Mouse (Mus musculus) ES-Bruce4 (cell line): ENCODE measurements around the gene Pakap. TPM values are rescaled to one million over a fixed set of nuclear protein-coding genes. Genes with fewer than 3 reads are reported as not detected.

Source experiments
- H3K27ac ChIP-seq: 2 replicates; pipeline ENCODE4 v1.5.1; 2012; ENCODE audit warnings: low read length, inconsistent platforms; ENCODE audit not compliant: insufficient read depth
- H3K27me3 ChIP-seq: 2 replicates; pipeline ENCODE4 v1.6.1; 2012; ENCODE audit warnings: mild to moderate bottlenecking, low read length, inconsistent platforms; ENCODE audit not compliant: control insufficient read depth, poor library complexity, insufficient read depth, severe bottlenecking
- H3K36me3 ChIP-seq: 2 replicates; pipeline ENCODE4 v1.6.1; 2012; ENCODE audit warnings: inconsistent platforms, mild to moderate bottlenecking, low read length, moderate library complexity; ENCODE audit not compliant: control insufficient read depth, poor library complexity, insufficient read depth, severe bottlenecking
- H3K4me1 ChIP-seq: one replicate; pipeline ENCODE4 v1.8.1; 2011; ENCODE audit warnings: low read length; ENCODE audit not compliant: control insufficient read depth, insufficient read depth
- H3K4me3 ChIP-seq: 2 replicates; pipeline ENCODE4 v1.5.1; 2011; ENCODE audit warnings: low read depth, mild to moderate bottlenecking, low read length
- H3K9ac ChIP-seq: 2 replicates; pipeline ENCODE4 v1.6.1; 2012; ENCODE audit warnings: low read depth, mild to moderate bottlenecking, inconsistent platforms; ENCODE audit not compliant: poor library complexity, severe bottlenecking
- H3K9me3 ChIP-seq: replicated peaks from 2 replicates; pipeline ENCODE4 v1.6.1; 2012; ENCODE audit warnings: mild to moderate bottlenecking, low read length, inconsistent platforms; ENCODE audit not compliant: control insufficient read depth, poor library complexity, insufficient read depth, severe bottlenecking
- CTCF ChIP-seq: IDR thresholded peaks from one replicate; pipeline ENCODE4 v1.8.1; 2011; ENCODE audit warnings: low read depth, low read length
- EP300 ChIP-seq: IDR thresholded peaks from 2 replicates; pipeline ENCODE4 v1.6.1; 2011; ENCODE audit warnings: low read depth, low read length; ENCODE audit not compliant: insufficient read depth
- POLR2A ChIP-seq: IDR thresholded peaks from one replicate; pipeline ENCODE4 v1.8.1; 2011; ENCODE audit warnings: low read length; ENCODE audit not compliant: insufficient read depth
- polyA plus RNA-seq: library from polyadenylated mRNA; stranded (reverse); fragments of >200 nt; gene quantifications from 2 replicates; pipeline ENCODE4 v1.2.4, GENCODE M21; 2011; ENCODE audit warnings: low read depth; ENCODE audit not compliant: missing spikeins, insufficient read depth, insufficient read length

Pakap gene
- polyA plus RNA-seq, 1 experiment, result 2.4 TPM

- H3K4me1 ChIP-seq, result no peaks in the 10 kb centered on the region
- no peaks in the 10 kb centered on the region for H3K9me3 ChIP-seq
- no peaks in the 10 kb centered on the region for H3K27me3 ChIP-seq
Observed at GRCm38 (mm10) chr4:57892001-57892586, 324.1 kb downstream of the Pakap start.

DNA sequence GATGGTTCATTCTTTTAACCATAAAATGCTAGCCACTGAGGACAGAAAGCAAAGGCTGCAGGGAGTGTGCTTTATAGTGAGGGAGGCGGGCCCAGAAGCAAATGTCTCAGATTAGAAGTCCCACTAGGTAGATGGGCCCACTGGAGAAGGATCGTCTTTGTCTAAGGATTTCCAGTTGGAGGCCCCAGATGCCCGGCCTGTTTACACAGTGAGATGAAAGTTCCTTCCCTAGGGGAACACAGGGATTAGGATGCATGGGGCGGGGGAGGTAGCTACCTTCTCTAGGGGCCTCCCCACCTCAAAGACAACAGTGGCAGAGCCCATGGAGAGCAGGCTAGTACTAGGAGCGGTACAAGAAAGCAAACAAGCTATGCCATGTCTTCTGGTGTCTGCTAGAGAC, 327.2 kb downstream of the Pakap start:
- Histone ChIP-seq H3K9ac (no peak overlapping the region), H3K27ac (no peak overlapping the region), H3K36me3 (peaks cover 4% of the 10 kb centered on the region; the same call in 1 of the 2 replicates), H3K27me3 (no peaks in the 10 kb centered on the region), H3K4me3 (no peak overlapping the region), H3K4me1 (no peaks in the 10 kb centered on the region), H3K9me3 (no peaks in the 10 kb centered on the region)
- TF ChIP-seq EP300 (no peak), POLR2A (no peak), CTCF (no peak)

More at GRCm38 (mm10) chr4:57892001-57892586, 324.1 kb downstream of the Pakap start:
- Histone ChIP-seq H3K27ac (no peak overlapping the region), H3K9ac (no peak overlapping the region), H3K4me3 (no peak overlapping the region), H3K36me3 (peaks cover 4% of the 10 kb centered on the region; the same call in 1 of the 2 replicates)
- no peak for TF ChIP-seq EP300
- no peak for TF ChIP-seq POLR2A
- TF ChIP-seq CTCF, result no peak

GRCm38 (mm10) chr4:57895902-57896301, 327.9 kb downstream of the Pakap start:
- Histone ChIP-seq H3K4me3 (no peak overlapping the region), H3K36me3 (peaks cover 4% of the 10 kb centered on the region; the same call in 1 of the 2 replicates), H3K9ac (no peak overlapping the region), H3K27ac (no peak overlapping the region), H3K27me3 (no peaks in the 10 kb centered on the region), H3K9me3 (no peaks in the 10 kb centered on the region), H3K4me1 (no peaks in the 10 kb centered on the region)
- TF ChIP-seq POLR2A (no peak), EP300 (no peak), CTCF (no peak)

DNA sequence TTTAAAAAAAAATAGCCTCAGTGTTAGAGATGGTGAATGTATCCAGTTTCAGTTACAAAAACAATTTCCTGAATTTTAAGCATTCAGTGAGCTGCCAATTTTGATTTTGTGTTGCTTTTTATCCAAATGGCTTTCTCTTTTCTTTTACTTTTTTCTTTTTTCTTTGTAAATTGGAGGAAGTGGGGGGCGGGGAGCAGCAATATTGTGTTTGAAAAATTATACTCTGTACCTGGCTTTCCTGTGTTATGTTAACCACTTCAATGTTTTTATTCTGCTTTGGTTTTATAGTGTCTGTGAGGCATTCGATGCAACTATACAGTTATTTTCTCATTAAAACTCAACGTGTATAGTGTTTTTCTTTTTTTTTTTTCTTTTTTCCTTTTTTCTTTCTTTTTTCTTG, 328.7 kb downstream of the Pakap start:
- H3K27me3 ChIP-seq, result no peaks in the 10 kb centered on the region
- TF ChIP-seq EP300 (no peak), POLR2A (no peak), CTCF (no peak)
- no peak overlapping the region for H3K4me3 ChIP-seq
- H3K9ac ChIP-seq, result no peak overlapping the region
- peaks cover 4% of the 10 kb centered on the region; the same call in 1 of the 2 replicates for H3K36me3 ChIP-seq
- no peaks in the 10 kb centered on the region for H3K4me1 ChIP-seq
- H3K27ac ChIP-seq, result no peak overlapping the region
- no peaks in the 10 kb centered on the region for H3K9me3 ChIP-seq

GRCm38 (mm10) chr4:57901210-57901609, 333.2 kb downstream of the Pakap start:
- Histone ChIP-seq H3K27ac (no peak overlapping the region), H3K27me3 (no peaks in the 10 kb centered on the region), H3K9me3 (no peaks in the 10 kb centered on the region), H3K36me3 (no peaks in the 10 kb centered on the region), H3K4me1 (no peaks in the 10 kb centered on the region), H3K4me3 (no peak overlapping the region), H3K9ac (no peak overlapping the region)
- peak; percentile 90 for TF ChIP-seq CTCF
- 0 out of 2 replicates have a peak, but pooled peaks have one; percentile 16 for TF ChIP-seq EP300
- no peak for TF ChIP-seq POLR2A

DNA sequence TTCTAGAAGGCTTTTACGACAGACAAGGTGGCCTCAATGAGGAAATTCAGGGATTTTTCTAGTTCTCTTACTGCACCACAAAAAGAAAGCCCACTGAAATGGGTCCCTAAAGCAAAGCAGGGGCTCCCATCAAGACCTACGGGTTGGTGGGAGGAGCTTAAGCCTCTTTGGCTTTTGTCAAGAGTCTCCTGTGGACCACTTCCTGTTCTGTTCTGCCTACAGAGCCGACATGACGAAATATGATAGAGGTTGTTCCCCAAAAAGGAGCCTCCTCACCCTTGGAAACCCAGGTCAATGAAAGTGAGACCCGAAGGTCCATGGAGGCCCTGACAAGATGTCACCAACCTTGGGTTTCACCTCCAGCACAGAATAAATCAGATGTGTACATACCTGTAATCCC, 334.6 kb downstream of the Pakap start:
- H3K9me3 ChIP-seq, result no peaks in the 10 kb centered on the region
- H3K9ac ChIP-seq, result no peak overlapping the region
- H3K4me1 ChIP-seq, result no peaks in the 10 kb centered on the region
- no peak overlapping the region for H3K4me3 ChIP-seq
- no peak overlapping the region for H3K27ac ChIP-seq
- no peaks in the 10 kb centered on the region for H3K27me3 ChIP-seq
- no peaks in the 10 kb centered on the region for H3K36me3 ChIP-seq
- TF ChIP-seq EP300 (no peak), CTCF (no peak), POLR2A (no peak)
